Mouse (Mus musculus): Measurements from ENCODE around the gene Ros1.

Gene Ros1

GRCm38 (mm10) chr10:52194957-52195852 lies at the start of gene Ros1:
Gene Ros1, minus strand, starts transcription at chr10:52195244.
- no peak for DNase-seq (ENCODE audit: low spot score)

GRCm38 (mm10) chr10:52242680-52243323 lies 47.8 kb upstream of the Ros1 start:
- DNase-seq (ENCODE audit: low spot score), result no peak

- DNase-seq (ENCODE audit: low spot score), result no peak
Measured at GRCm38 (mm10) chr10:52242015-52242414, 47.0 kb upstream of the Ros1 start.

GRCm38 (mm10) chr10:52235461-52235860 lies 40.4 kb upstream of the Ros1 start:
- no peak for DNase-seq (ENCODE audit: low spot score)

- DNase-seq (ENCODE audit: low spot score), result no peak
Measured at GRCm38 (mm10) chr10:52234654-52234981, 39.6 kb upstream of the Ros1 start.

GRCm38 (mm10) chr10:52233969-52234653 lies 39.1 kb upstream of the Ros1 start:
- peak; percentile 29 for DNase-seq (ENCODE audit: low spot score)

GRCm38 (mm10) chr10:52233301-52233968 lies 38.4 kb upstream of the Ros1 start, which contains the start of gene Dcbld1:
Gene Dcbld1, plus strand, starts transcription at chr10:52233619.
- peak; percentile 58 for DNase-seq (ENCODE audit: low spot score)

GRCm38 (mm10) chr10:52232196-52233176 lies 37.4 kb upstream of the Ros1 start:
- DNase-seq (ENCODE audit: low spot score), result peak; percentile 46

- DNase-seq (ENCODE audit: low spot score), result peak; percentile 49
Measured at GRCm38 (mm10) chr10:52219600-52219999, 24.6 kb upstream of the Ros1 start.

- DNase-seq (ENCODE audit: low spot score), result no peak
Measured at GRCm38 (mm10) chr10:52217564-52217934, 22.5 kb upstream of the Ros1 start.

GRCm38 (mm10) chr10:52216797-52217563 lies 21.9 kb upstream of the Ros1 start:
- DNase-seq (ENCODE audit: low spot score), result peak; percentile 74

GRCm38 (mm10) chr10:52215267-52215818 lies 20.3 kb upstream of the Ros1 start:
- no peak for DNase-seq (ENCODE audit: low spot score)

GRCm38 (mm10) chr10:52204006-52204405 lies 9.0 kb upstream of the Ros1 start:
- DNase-seq (ENCODE audit: low spot score), result peak; percentile 12

GRCm38 (mm10) chr10:52185900-52186299 lies 9.1 kb downstream of the Ros1 start:
- no peak for DNase-seq (ENCODE audit: low spot score)

- DNase-seq (ENCODE audit: low spot score), result no peak
Measured at GRCm38 (mm10) chr10:52182878-52183277, 12.2 kb downstream of the Ros1 start.

GRCm38 (mm10) chr10:52174376-52174775 lies 20.7 kb downstream of the Ros1 start:
- DNase-seq (ENCODE audit: low spot score), result no peak

GRCm38 (mm10) chr10:52170489-52170888 lies 24.6 kb downstream of the Ros1 start:
- DNase-seq (ENCODE audit: low spot score), result no peak

GRCm38 (mm10) chr10:52169841-52170240 lies 25.2 kb downstream of the Ros1 start:
- DNase-seq (ENCODE audit: low spot score), result no peak

- no peak for DNase-seq (ENCODE audit: low spot score)
Measured at GRCm38 (mm10) chr10:52165376-52165775, 29.7 kb downstream of the Ros1 start.

GRCm38 (mm10) chr10:52160604-52161003 lies 34.4 kb downstream of the Ros1 start:
- no peak for DNase-seq (ENCODE audit: low spot score)
